Mouse (Mus musculus) erythroid progenitor cell, adult 5-6 weeks (primary cell): ENCODE data around the gene Acbd6. TPM values are rescaled to one million over a fixed set of nuclear protein-coding genes. Genes with fewer than 3 reads are reported as not detected.

ENCODE experiments used
- ATAC-seq: replicated peaks from 2 replicates; pipeline ENCODE4 v1.8.0; 2016; ENCODE audit warnings: moderate number of reproducible peaks, mild to moderate bottlenecking, moderate TSS enrichment, inconsistent platforms; ENCODE audit not compliant: poor library complexity, low FRiP score, severe bottlenecking
- total RNA-seq, 2 experiments: library from RNA; stranded (forward) in 1 of 2; stranded (reverse) in 1 of 2; fragments of 150-400 nt in 1 of 2; fragments of 186-747, 209-891 nt in 1 of 2; gene quantifications; 2 replicates each; pipeline versions ENCODE4 v1.2.3 to v1.2.4; 2015 to 2017; ENCODE audit warnings: low replicate concordance in 2 of 2

Gene Acbd6
- total RNA-seq, 2 experiments from 2014 or later: 0.30 to 25.2 TPM

- ATAC-seq: no peak
Observed at GRCm38 (mm10) chr1:155713306-155713705, 155.4 kb downstream of the Acbd6 start.

DNA sequence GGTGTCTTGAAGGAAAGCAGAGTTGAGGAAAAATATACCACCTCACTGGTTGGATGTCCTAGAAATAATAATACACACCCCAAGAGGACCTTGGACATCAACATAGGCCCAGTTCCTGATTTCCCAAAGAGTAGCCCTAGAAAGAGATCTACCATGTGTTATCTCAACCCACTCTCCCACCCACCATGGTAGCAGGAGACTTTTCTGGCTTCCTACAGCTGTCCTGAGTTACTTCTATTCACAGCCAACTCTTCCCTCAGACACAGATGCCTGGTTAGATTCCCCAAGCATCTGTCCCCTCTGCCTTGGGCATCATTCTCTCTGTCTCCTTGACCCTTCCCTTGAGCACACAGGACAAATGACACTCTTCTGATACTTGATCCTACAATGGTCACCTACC lies 157.4 kb downstream of the Acbd6 start:
- ATAC-seq: no peak

DNA sequence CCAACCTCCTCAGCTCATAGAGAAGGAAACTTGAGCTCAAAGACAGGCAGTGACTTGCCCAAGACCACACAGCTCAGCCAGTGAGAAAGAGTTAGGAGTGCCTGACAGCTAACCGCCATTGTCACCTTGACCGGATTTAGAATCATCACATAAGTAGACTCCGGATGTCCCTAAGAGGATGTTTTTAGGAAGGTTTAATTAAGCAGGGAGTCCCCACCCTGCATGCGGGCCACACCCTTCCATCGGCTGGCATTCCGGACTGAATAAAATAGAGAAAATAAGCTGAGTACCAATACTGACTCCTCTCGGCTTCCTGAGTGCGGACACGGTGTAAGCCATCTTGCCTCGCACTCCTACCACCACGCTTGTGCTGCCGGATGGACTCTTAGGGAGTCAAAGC lies 159.4 kb downstream of the Acbd6 start:
- no peak for ATAC-seq

GRCm38 (mm10) chr1:155718851-155719250 lies 160.9 kb downstream of the Acbd6 start:
- ATAC-seq: no peak

DNA sequence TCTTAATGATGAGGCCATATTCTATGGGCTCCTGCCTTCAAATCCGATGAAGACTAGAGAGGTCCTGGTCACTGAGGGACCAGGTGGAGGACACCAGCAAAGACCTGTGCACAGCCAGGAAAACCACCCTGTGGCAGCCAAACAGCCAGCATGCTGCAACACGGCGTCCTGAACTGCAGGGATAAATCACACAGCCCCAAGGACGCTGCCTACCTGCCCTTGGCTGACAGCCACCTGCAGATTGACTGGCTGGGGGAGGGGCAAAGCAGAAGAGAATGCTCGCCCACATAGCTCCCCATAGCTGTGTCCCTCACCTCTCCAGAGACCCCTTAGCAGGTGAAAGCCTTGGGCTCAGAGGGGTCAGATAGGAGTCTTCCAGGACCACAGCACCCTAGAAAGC lies 162.1 kb downstream of the Acbd6 start:
- no peak for ATAC-seq

- no peak for ATAC-seq
Observed at GRCm38 (mm10) chr1:155721443-155721842, 163.5 kb downstream of the Acbd6 start.

GRCm38 (mm10) chr1:155722185-155722584 lies 164.3 kb downstream of the Acbd6 start:
- no peak for ATAC-seq

DNA sequence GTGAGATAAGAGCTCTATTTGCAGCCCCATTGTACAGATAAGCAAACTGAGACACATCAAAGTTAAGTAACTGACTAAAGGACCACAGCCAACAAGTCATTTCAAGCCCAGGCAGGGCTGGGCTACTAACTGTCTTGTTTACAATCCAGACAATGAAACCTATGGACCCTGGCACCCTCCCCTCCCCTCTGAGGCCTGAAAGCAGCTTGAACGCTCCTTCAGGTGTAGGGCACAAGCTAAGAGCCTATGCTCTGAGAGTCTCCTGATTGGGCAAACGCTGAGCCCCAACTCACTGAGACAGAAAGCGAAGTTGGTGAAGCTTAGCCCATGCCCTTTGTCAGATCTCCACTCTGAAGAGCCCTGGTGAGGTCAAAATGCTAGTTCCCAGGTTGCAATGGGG lies 166.4 kb downstream of the Acbd6 start:
- ATAC-seq: no peak

GRCm38 (mm10) chr1:155725876-155726275 lies 168.0 kb downstream of the Acbd6 start:
- ATAC-seq: no peak

GRCm38 (mm10) chr1:155727830-155728229 lies 169.9 kb downstream of the Acbd6 start:
- no peak for ATAC-seq

DNA sequence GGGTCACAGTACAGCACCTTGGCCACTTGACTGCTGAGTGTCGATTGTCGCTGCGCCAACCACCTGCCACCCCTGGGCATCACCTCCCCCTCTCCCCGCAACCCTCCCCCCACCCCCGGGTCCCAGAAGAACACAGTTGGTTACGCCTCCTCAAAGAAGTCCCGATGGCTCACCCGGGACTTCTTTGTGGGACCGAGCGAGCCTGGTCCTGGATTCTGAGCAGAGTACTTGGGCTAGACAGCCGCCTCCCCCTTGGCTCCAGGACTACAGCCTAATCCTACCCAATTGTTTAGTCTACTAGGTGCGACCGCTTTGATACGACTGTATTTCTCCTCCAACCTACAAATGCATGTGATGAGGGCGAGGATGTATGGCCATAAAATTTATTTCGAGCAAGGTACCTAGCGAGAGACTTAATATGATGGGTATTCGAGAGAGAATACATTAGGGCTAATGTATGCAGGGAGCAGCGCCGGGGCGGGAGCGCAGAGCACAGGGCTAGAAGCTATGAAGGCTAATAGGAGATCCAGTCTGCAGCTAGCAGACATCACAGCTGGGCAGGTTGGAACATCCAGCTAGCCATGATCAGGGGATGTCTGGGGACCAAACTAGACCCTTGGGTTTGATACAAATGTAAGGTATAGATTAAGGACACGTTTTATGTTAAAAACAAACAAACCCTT lies 171.3 kb downstream of the Acbd6 start:
- no peak for ATAC-seq

DNA sequence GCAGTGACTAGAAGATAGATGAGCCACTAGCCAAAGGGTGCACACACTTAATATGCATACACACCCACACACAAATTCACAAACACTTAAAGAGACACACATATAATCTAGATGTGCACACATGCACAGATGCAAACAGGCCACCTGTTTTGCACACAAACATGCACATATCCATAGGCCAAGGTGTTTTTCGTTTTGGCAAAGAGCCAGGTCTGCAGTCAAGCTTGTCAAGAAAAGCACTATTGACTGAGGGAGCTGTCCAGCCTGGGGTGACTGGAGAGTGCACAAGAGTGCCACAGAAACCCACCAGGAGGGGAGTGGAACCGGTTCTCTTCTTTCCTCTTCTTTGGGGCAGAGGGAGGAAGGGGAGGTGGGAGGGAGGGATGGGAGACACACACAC lies 173.2 kb downstream of the Acbd6 start:
- ATAC-seq: no peak

- no peak for ATAC-seq
Observed at GRCm38 (mm10) chr1:155736096-155736825, 178.3 kb downstream of the Acbd6 start.

DNA sequence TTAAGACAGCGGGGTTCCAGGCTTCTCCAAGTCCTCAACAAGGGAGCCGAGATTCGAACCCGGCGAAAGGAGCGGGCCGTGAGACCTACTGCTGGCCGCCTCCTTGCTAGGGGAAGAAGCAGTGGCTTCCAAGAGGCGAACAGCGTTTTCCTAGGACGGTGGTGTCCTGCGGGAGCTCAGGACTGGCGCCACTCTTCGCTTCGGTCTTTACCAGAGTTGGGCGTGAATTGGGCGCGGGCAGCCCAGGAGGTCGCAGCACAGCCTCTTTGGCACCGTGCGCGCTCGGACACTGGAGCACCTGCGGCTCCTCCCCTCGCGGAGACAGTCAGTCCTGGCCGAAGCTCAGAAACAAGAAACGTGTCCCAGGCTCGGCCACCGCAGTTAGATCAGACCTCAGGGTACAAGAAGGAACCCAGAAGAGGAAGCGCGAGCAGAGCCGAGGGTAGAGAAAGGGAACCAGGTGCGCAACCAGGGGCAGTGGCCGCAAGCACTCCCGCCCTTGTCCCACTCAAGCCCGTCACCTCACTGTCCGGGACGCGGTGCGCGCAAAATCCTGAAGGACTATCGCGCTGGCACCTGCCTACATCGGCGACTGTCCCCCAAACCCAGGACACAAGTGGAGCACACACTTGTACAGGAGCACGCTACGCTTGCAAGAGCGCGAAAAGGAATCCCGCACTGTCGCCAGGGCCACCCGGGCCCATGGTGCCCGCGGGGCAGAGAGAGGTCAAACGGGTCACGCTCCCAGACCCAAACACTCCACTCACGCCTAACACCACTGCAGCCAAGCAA lies 179.3 kb downstream of the Acbd6 start:
- ATAC-seq: no peak

GRCm38 (mm10) chr1:155737809-155738383 lies 180.0 kb downstream of the Acbd6 start:
- ATAC-seq: no peak

Other genes starting within 250 kb of the Acbd6 start
- gene Xpr1, start 140.7 kb upstream of the Acbd6 start, total RNA-seq (2015; ENCODE audit: low replicate concordance): 31.0 and 38.1 TPM in 2 replicates
- 15.9 and 28.3 TPM in 2 replicates for gene Xpr1, start 140.7 kb upstream of the Acbd6 start, total RNA-seq (2017; ENCODE audit: low replicate concordance)
- not detected in 2 replicates for gene Lhx4, start 193.6 kb downstream of the Acbd6 start, total RNA-seq (2015; ENCODE audit: low replicate concordance)
- gene Lhx4, start 193.6 kb downstream of the Acbd6 start, total RNA-seq (2017; ENCODE audit: low replicate concordance): not detected in 2 replicates